Mouse (Mus musculus): ENCODE data around the gene Pi4kb. TPM values are rescaled to one million over a fixed set of nuclear protein-coding genes. Genes with fewer than 3 reads are reported as not detected.

Gene Pi4kb
- polyA plus RNA-seq, 1 experiment from 2014 or later: 29.1 TPM

DNA sequence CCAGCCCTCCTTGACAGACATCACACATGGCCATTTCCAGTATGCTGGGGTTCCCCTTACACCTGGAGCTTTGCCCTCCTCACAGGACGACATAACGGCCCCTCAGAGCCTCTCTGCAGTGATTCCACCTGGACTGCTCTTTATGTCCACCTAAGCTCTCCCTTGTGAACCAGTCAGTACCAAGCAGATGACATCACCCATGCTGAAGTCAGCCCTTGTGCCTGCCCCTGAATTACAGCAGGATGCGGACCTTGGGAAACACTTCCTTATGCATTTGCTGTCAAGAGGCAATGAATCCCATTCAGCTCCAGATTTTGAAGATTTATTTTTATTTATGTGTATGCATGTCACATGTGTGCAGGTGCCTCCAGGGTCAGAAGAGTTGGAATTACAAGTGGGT, 73.4 kb downstream of the Pi4kb start:
- H3K9ac ChIP-seq: no peak overlapping the region
- no peaks in the 10 kb centered on the region for H3K27me3 ChIP-seq
- ATAC-seq (ENCODE audit: insufficient number of reproducible peaks, low FRiP score, low TSS enrichment, low read depth): no peak
- H3K4me3 ChIP-seq: no peak overlapping the region
- H3K27ac ChIP-seq: no peak overlapping the region
- no peak overlapping the region for H3K4me2 ChIP-seq
- WGBS: 50% methylated on average over 3 of the region's 3 CpGs
- H3K9me3 ChIP-seq: no peaks in the 10 kb centered on the region
- H3K36me3 ChIP-seq: no peaks in the 10 kb centered on the region
- H3K4me1 ChIP-seq: 0 out of 2 replicates have a peak, but pooled peaks cover under 1% of the 10 kb centered on the region

GRCm38 (mm10) chr3:95052959-95053358, 78.4 kb downstream of the Pi4kb start:
- Histone ChIP-seq H3K27ac (no peak overlapping the region), H3K4me2 (no peak overlapping the region), H3K9ac (no peak overlapping the region), H3K4me1 (peaks cover 8% of the 10 kb centered on the region), H3K36me3 (peaks cover 5% of the 10 kb centered on the region), H3K4me3 (no peak overlapping the region), H3K27me3 (no peaks in the 10 kb centered on the region), H3K9me3 (no peaks in the 10 kb centered on the region)
- ATAC-seq (ENCODE audit: insufficient number of reproducible peaks, low FRiP score, low TSS enrichment, low read depth): no peak
- WGBS: 48% methylated on average over 1 of the region's 1 CpGs

DNA sequence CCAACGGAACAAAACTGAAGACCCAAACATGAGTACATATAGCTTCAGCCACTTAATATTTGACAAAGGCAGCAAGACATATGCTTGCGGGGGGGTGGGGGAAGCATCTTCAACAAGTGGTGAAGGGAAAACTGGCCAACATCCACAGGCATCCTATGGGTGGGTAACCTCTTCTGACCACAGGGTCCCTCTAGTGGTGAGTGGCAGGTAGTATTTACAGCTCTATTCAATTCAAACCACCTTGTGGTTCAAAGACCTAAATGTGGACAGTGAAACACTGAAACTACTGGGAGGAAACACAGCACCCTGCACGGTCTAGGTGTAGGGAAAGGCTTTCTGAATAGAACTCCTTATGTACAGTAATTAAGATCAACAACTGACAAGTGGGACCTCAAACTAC, 79.2 kb downstream of the Pi4kb start:
- ATAC-seq (ENCODE audit: insufficient number of reproducible peaks, low FRiP score, low TSS enrichment, low read depth): no peak
- Histone ChIP-seq H3K9ac (no peak overlapping the region), H3K9me3 (no peaks in the 10 kb centered on the region), H3K4me2 (no peak overlapping the region), H3K27me3 (no peaks in the 10 kb centered on the region), H3K36me3 (peaks cover 11% of the 10 kb centered on the region), H3K4me3 (no peak overlapping the region), H3K27ac (no peak overlapping the region), H3K4me1 (peaks cover 8% of the 10 kb centered on the region)
- WGBS: 47% methylated on average over 3 of the region's 3 CpGs

GRCm38 (mm10) chr3:95054481-95055260, 80.1 kb downstream of the Pi4kb start:
- no peak overlapping the region for H3K9ac ChIP-seq
- H3K4me2 ChIP-seq: no peak overlapping the region
- no peak overlapping the region for H3K4me3 ChIP-seq
- H3K4me1 ChIP-seq: peaks cover 8% of the 10 kb centered on the region
- H3K27me3 ChIP-seq: no peaks in the 10 kb centered on the region
- 27% methylated on average over 10 of the region's 10 CpGs for WGBS
- H3K36me3 ChIP-seq: peaks cover 21% of the 10 kb centered on the region
- H3K27ac ChIP-seq: peak overlapping the region; percentile 57; the same call in 1 of the 2 replicates
- no peaks in the 10 kb centered on the region for H3K9me3 ChIP-seq
- no peak for ATAC-seq (ENCODE audit: insufficient number of reproducible peaks, low FRiP score, low TSS enrichment, low read depth)

GRCm38 (mm10) chr3:95056275-95056674, 81.7 kb downstream of the Pi4kb start:
- Histone ChIP-seq H3K9ac (no peak overlapping the region), H3K27ac (no peak overlapping the region), H3K36me3 (peaks cover 37% of the 10 kb centered on the region), H3K4me2 (no peak overlapping the region), H3K4me1 (peaks cover 8% of the 10 kb centered on the region), H3K27me3 (no peaks in the 10 kb centered on the region), H3K4me3 (no peak overlapping the region), H3K9me3 (no peaks in the 10 kb centered on the region)
- WGBS: 84% methylated on average over 7 of the region's 7 CpGs
- ATAC-seq (ENCODE audit: insufficient number of reproducible peaks, low FRiP score, low TSS enrichment, low read depth): no peak

Small RNA genes within 50 kb of the gene (microRNA-seq; reads per million reads assigned to microRNA genes)
- gene Mir7013: 0.82 reads per million

Other genes starting within 250 kb of the Pi4kb start
- gene Cgn, start 188.2 kb upstream of the Pi4kb start, polyA plus RNA-seq (2015; fragmentation: Nextera tagmentation; extraction: Ambion mirVana): 16.7 and 16.9 TPM in 2 replicates
- gene Pogz, start 137.2 kb upstream of the Pi4kb start, polyA plus RNA-seq (2015; fragmentation: Nextera tagmentation; extraction: Ambion mirVana): 12.9 and 13.1 TPM in 2 replicates
- gene Psmb4, start 87.8 kb upstream of the Pi4kb start, polyA plus RNA-seq (2015; fragmentation: Nextera tagmentation; extraction: Ambion mirVana): 312 and 330 TPM in 2 replicates
- 51.9 and 57.7 TPM in 2 replicates for gene Selenbp1, start 41.7 kb upstream of the Pi4kb start, polyA plus RNA-seq (2015; fragmentation: Nextera tagmentation; extraction: Ambion mirVana)
- gene Rfx5, start 20.7 kb upstream of the Pi4kb start, polyA plus RNA-seq (2015; fragmentation: Nextera tagmentation; extraction: Ambion mirVana): 8.0 and 8.2 TPM in 2 replicates
- 16.8 and 20.2 TPM in 2 replicates for gene Zfp687, start 40.7 kb downstream of the Pi4kb start, polyA plus RNA-seq (2015; fragmentation: Nextera tagmentation; extraction: Ambion mirVana)
- gene Psmd4, start 67.9 kb downstream of the Pi4kb start, polyA plus RNA-seq (2015; fragmentation: Nextera tagmentation; extraction: Ambion mirVana): 253 and 271 TPM in 2 replicates
- 19.4 and 22.0 TPM in 2 replicates for gene Pip5k1a, start 132.2 kb downstream of the Pi4kb start, polyA plus RNA-seq (2015; fragmentation: Nextera tagmentation; extraction: Ambion mirVana)
- gene Vps72, start 136.3 kb downstream of the Pi4kb start, polyA plus RNA-seq (2015; fragmentation: Nextera tagmentation; extraction: Ambion mirVana): 139 and 141 TPM in 2 replicates
- 4.2 and 12.9 TPM in 2 replicates for gene Tmod4, start 149.7 kb downstream of the Pi4kb start, polyA plus RNA-seq (2015; fragmentation: Nextera tagmentation; extraction: Ambion mirVana)
- 61.2 and 67.2 TPM in 2 replicates for gene Scnm1, start 159.3 kb downstream of the Pi4kb start, polyA plus RNA-seq (2015; fragmentation: Nextera tagmentation; extraction: Ambion mirVana)
- gene Lysmd1, start 159.4 kb downstream of the Pi4kb start, polyA plus RNA-seq (2015; fragmentation: Nextera tagmentation; extraction: Ambion mirVana): 17.9 and 18.5 TPM in 2 replicates
- 6.1 and 7.1 TPM in 2 replicates for gene Tnfaip8l2, start 167.6 kb downstream of the Pi4kb start, polyA plus RNA-seq (2015; fragmentation: Nextera tagmentation; extraction: Ambion mirVana)
- 9.3 and 11.2 TPM in 2 replicates for gene Sema6c, start 185.7 kb downstream of the Pi4kb start, polyA plus RNA-seq (2015; fragmentation: Nextera tagmentation; extraction: Ambion mirVana)
- 8.6 and 10.4 TPM in 2 replicates for gene Gabpb2, start 243.2 kb downstream of the Pi4kb start, polyA plus RNA-seq (2015; fragmentation: Nextera tagmentation; extraction: Ambion mirVana)

Measured in limb, embryonic 15.5 days (tissue).